Mouse (Mus musculus) cerebellum, adult 2 months (tissue): ENCODE measurements around the gene 1810062G17Rik. TPM values are rescaled to one million over a fixed set of nuclear protein-coding genes. Genes with fewer than 3 reads are reported as not detected.
A peak's percentile ranks its signal among the peaks of the same experiment; 100 is the strongest.

ENCODE experiments used
- DNase-seq, 2 experiments: peaks; one replicate each; pipeline ENCODE4 v3.0.0; 2021
- H3K27ac ChIP-seq: fragments of 200-500 bp; 2 replicates; pipeline ENCODE4 v1.5.1; 2012; ENCODE audit warnings: low read length, control low read depth, inconsistent platforms; ENCODE audit not compliant: insufficient read depth
- H3K27me3 ChIP-seq: fragments of 200-500 bp; 2 replicates; pipeline ENCODE4 v1.6.1; 2012; ENCODE audit warnings: inconsistent platforms, mild to moderate bottlenecking, low read length, moderate library complexity; ENCODE audit not compliant: control insufficient read depth, insufficient read depth
- H3K4me1 ChIP-seq: fragments of 200-500 bp; 2 replicates; pipeline ENCODE4 v1.6.1; 2011; ENCODE audit warnings: low read length; ENCODE audit not compliant: control insufficient read depth, insufficient read depth
- H3K4me3 ChIP-seq: fragments of 200-500 bp; replicated peaks from 2 replicates; pipeline ENCODE3; 2011; ENCODE audit warnings: mild to moderate bottlenecking, low read depth, low read length, control low read depth; ENCODE audit not compliant: insufficient read depth
- CTCF ChIP-seq: fragments of 200-500 bp; IDR thresholded peaks from 2 replicates; pipeline ENCODE4 v1.5.1; 2011; ENCODE audit warnings: low read depth, mild to moderate bottlenecking, control low read depth, low read length, moderate library complexity, borderline replicate concordance; ENCODE audit not compliant: insufficient read depth
- POLR2A ChIP-seq: fragments of 200-500 bp; IDR thresholded peaks from 2 replicates; pipeline ENCODE4 v1.6.1; 2011; ENCODE audit warnings: low read length, control low read depth, borderline replicate concordance; ENCODE audit not compliant: insufficient read depth
- WGBS: fragments of 180-500 bp; shearing (Covaris S2); methylation state at CpG from one replicate; pipeline ENCODE4 v1.1.7; 2018; 5-methylcytosine and 5-hydroxymethylcytosine counted together
- polyA plus RNA-seq: library from polyadenylated mRNA; depleted of rRNA; stranded (reverse); fragments of >200 nt; gene quantifications from 2 replicates; pipeline ENCODE4 v1.2.3, GENCODE M21; 2012; rRNA removed

Gene 1810062G17Rik
- polyA plus RNA-seq = 0.28 and 0.40 TPM in 2 replicates

GRCm38 (mm10) chr3:36475532-36476087, at the start of gene 1810062G17Rik, which contains the start of gene Anxa5:
Gene 1810062G17Rik, plus strand, starts transcription at chr3:36475937.
Gene Anxa5, minus strand, starts transcription at chr3:36475894.
- no peaks in the 10 kb centered on the region for H3K4me1 ChIP-seq

GRCm38 (mm10) chr3:36427386-36427785, 48.4 kb upstream of the 1810062G17Rik start:
- TF ChIP-seq POLR2A (no peak), CTCF (no peak)
- Histone ChIP-seq H3K4me1 (no peaks in the 10 kb centered on the region), H3K4me3 (no peak overlapping the region), H3K27ac (no peak overlapping the region), H3K27me3 (no peaks in the 10 kb centered on the region)
- WGBS = 58% methylated on average over 8 of the region's 8 CpGs
- DNase-seq = no peak

More at GRCm38 (mm10) chr3:36475532-36476087, at the start of gene 1810062G17Rik, which contains the start of gene Anxa5:
- Histone ChIP-seq H3K4me3 (peak within 1 kb of the TSS; percentile 78), H3K27ac (peak within 1 kb of the TSS; percentile 24; the same call in 1 of the 2 replicates), H3K27me3 (no peaks in the 10 kb centered on the region)
- peak; percentile 89 for DNase-seq
- TF ChIP-seq POLR2A (peak; percentile 80), CTCF (peak; percentile 35; the same call in 1 of the 2 replicates)
- WGBS = under 1% methylated on average over 32 of the region's 32 CpGs

GRCm38 (mm10) chr3:36430360-36430759, 45.4 kb upstream of the 1810062G17Rik start:
- no peak for DNase-seq
- no peak overlapping the region for H3K27ac ChIP-seq
- WGBS = 87% methylated on average over 1 of the region's 1 CpGs
- H3K4me1 ChIP-seq = no peaks in the 10 kb centered on the region
- no peak overlapping the region for H3K4me3 ChIP-seq
- no peak for TF ChIP-seq CTCF
- TF ChIP-seq POLR2A = no peak
- H3K27me3 ChIP-seq = no peaks in the 10 kb centered on the region

GRCm38 (mm10) chr3:36440280-36440679, 35.5 kb upstream of the 1810062G17Rik start:
- Histone ChIP-seq H3K27me3 (no peaks in the 10 kb centered on the region), H3K4me3 (no peak overlapping the region), H3K4me1 (no peaks in the 10 kb centered on the region), H3K27ac (no peak overlapping the region)
- DNase-seq = no peak
- 69% methylated on average over 4 of the region's 4 CpGs for WGBS
- TF ChIP-seq POLR2A = no peak
- TF ChIP-seq CTCF = no peak

DNA sequence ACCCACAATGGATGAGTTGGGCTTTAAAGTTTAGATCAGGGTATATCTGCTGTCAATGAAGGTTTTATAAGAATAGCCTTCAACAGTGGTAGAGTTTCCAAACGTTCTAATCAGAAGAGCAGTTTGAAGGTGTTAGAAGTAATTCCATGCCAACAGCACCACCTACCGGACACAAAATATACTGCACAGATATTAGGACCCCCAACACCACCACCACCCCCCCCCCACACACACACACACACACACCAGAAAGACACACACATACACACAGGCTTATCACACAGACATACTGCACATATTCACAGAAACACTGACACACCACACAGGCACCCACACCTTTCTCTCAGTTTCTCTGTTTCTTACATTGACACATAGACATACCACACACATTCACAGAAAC, 33.3 kb upstream of the 1810062G17Rik start:
- Histone ChIP-seq H3K4me1 (no peaks in the 10 kb centered on the region), H3K4me3 (no peak overlapping the region), H3K27ac (no peak overlapping the region), H3K27me3 (no peaks in the 10 kb centered on the region)
- no peak for DNase-seq
- 0% methylated on average over 2 of the region's 2 CpGs for WGBS
- TF ChIP-seq POLR2A (no peak), CTCF (peak; percentile 80)

DNA sequence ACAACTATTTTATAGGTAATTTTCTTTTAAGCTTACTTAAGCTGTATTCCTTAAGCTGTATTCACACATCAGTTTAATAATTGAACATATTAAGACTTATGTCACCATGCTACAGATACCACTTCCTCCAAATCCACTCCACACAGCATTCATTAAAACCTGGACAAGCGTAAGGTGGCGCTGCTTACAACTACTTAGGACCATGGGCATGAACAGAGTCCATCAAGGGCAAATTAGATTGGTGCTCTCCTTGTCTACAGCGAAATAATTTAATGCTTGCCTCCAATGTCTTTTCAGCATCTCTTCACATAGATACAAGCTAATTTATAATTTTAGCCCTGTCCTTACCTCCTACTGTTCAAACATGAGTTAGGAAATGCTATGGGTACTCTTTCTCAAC, 29.7 kb upstream of the 1810062G17Rik start:
- WGBS = 93% methylated on average over 3 of the region's 3 CpGs
- Histone ChIP-seq H3K27me3 (no peaks in the 10 kb centered on the region), H3K4me3 (no peak overlapping the region), H3K27ac (no peak overlapping the region), H3K4me1 (no peaks in the 10 kb centered on the region)
- no peak for TF ChIP-seq CTCF
- TF ChIP-seq POLR2A = no peak
- DNase-seq = no peak

DNA sequence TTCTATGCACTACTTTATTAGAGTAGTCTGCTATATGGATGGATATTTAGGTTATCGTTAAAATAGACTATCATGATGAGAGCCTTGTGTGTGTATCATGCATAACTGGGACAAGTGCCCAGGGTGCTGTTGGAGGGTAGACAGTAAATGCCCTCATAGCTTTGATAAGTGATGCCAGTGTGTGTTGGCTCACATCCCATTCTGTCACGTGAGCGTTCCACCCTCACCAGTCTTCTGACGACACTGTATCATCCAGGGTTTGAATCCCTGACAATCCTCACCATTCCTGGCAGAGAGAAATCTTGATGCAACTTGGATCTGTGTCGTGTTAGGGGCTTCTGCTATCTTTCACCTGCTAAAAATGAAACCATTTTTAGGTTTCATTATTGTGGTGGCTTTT, 29.2 kb upstream of the 1810062G17Rik start:
- no peak for DNase-seq
- H3K4me3 ChIP-seq = no peak overlapping the region
- no peaks in the 10 kb centered on the region for H3K27me3 ChIP-seq
- H3K4me1 ChIP-seq = no peaks in the 10 kb centered on the region
- H3K27ac ChIP-seq = no peak overlapping the region
- WGBS = 37% methylated on average over 5 of the region's 5 CpGs
- TF ChIP-seq CTCF (no peak), POLR2A (no peak)

DNA sequence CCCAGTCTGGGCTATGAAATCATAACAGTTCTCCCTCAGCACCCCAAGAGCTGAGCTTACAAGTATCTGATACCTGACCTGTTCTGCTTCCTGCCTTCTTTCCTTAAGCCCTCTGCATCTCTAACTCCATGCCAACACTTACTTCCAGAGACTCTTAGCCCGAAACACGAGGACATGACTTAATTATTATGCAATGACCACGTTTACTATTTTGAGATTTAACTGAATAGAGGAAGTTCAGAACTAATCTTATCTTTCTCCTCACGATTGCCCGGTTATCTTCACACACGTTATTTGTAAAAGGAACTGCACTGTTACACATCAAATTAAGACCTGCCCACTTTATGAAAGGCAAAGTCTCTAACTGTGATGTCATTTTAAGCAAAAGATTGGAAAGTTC, 28.8 kb upstream of the 1810062G17Rik start:
- no peaks in the 10 kb centered on the region for H3K4me1 ChIP-seq
- 68% methylated on average over 6 of the region's 6 CpGs for WGBS

More for the DNA sequence above, 28.8 kb upstream of the 1810062G17Rik start:
- no peak overlapping the region for H3K27ac ChIP-seq
- no peak overlapping the region for H3K4me3 ChIP-seq
- H3K27me3 ChIP-seq = no peaks in the 10 kb centered on the region
- no peak for DNase-seq
- no peak for TF ChIP-seq POLR2A
- TF ChIP-seq CTCF = no peak
